Mouse (Mus musculus): ENCODE measurements around the gene Cog7.

The Cog7 gene

GRCm38 (mm10) chr7:121954891-121955669, 26.4 kb downstream of the Cog7 start:
- in situ Hi-C loops (cut with MboI, MseI), result no loop called here

DNA sequence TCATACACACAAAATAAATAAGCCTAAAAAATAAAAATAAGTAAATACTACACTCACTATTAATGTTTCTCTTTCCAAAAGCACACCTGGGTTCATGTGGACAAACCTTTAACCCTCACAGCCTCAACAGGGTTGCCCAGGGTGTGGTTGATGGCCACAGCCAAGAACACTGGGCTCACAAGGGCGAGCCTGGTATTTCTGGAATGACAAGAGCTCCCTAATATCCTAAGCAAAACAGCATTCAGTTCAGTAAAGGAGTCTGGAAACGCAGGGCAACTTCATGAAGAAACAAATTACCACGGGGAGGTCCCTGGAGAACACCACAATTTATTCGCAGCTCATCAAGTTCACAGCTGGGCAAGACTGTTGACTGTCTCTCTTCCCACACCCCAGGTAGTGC, 34.0 kb downstream of the Cog7 start:
- in situ Hi-C loops (cut with MboI, MseI), result no loop called here

DNA sequence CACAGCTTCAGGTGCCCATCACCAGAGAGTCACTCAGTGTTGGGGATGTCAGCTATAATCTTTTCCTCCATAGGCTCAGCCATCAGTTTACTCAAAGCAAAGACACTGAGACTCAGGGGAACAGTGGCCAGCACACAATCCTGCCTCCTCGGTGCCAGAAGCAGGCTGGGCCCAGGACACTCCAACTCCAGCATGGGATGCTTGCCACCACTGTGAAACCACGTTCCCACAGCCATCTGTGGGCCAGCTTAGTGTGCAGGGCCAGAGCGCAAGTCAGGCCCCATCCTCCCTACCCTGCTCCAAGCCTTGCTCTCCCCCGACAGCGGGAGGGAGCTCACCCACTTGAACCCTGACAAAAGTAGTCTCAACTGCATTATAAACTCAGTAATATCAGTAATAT, 35.3 kb downstream of the Cog7 start:
- in situ Hi-C loops (cut with MboI, MseI), result no loop called here

DNA sequence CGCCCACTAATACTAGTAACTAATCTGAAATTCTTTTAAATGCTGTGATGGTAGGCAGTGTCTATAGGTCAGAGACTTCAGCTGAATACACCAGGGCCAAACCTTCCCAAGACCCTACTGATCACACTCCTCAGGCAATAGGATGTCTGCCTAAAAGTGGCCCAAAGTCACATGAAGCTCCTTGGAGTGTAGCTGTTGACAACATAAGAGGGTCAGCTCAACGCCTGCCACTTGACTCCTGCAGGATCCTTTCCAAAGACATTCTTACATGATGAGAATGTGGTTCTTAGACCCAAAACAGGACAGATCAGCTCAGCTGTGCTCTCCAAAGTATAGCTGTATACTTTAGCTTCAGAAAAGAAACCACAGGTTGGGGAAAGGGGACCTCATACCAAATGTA, 39.1 kb downstream of the Cog7 start:
- in situ Hi-C loops (cut with MboI, MseI), result no loop called here

DNA sequence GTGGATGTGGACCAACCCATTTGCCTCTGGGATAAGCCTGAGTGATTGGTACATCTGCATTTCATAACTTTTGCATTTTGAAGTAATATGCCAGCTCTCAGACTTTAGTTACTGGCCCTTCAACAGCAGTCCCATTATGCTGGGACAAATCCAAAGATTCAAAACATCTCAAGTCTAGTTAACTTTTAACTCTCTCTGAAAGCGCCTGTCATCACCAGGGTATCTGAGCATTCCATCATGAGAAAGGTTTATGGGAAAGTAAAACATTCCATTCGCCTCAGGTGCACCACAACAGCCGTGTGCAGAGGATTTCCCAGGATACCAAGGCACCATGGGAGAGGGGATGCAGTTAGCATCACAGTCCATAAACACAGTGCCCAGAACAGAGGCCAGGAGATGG, 39.9 kb downstream of the Cog7 start:
- in situ Hi-C loops (cut with MboI, MseI), result no loop called here

DNA sequence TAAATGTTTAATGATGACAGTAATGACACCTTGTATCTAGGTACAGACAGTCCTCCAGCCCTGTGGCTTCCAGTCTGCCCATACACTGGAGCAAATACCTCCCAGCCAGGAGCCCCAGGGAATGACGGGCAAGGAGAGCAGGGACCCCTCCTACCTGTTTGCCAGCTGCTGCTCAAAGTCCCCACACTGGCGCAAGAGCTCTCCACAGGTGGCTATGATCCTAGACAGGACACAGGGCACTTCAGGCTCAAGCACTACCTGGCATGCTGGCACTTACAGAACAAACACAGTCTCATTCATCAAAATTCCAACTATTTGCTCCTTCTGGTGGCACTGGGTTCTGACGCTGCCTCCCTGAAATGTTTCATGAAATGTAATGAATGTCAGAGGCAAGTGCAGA, 40.5 kb downstream of the Cog7 start:
- in situ Hi-C loops (cut with MboI, MseI), result no loop called here

GRCm38 (mm10) chr7:121939729-121940128, 41.8 kb downstream of the Cog7 start:
- in situ Hi-C loops (cut with MboI, MseI), result no loop called here

GRCm38 (mm10) chr7:121939244-121939643, 42.3 kb downstream of the Cog7 start:
- in situ Hi-C loops (cut with MboI, MseI), result no loop called here

DNA sequence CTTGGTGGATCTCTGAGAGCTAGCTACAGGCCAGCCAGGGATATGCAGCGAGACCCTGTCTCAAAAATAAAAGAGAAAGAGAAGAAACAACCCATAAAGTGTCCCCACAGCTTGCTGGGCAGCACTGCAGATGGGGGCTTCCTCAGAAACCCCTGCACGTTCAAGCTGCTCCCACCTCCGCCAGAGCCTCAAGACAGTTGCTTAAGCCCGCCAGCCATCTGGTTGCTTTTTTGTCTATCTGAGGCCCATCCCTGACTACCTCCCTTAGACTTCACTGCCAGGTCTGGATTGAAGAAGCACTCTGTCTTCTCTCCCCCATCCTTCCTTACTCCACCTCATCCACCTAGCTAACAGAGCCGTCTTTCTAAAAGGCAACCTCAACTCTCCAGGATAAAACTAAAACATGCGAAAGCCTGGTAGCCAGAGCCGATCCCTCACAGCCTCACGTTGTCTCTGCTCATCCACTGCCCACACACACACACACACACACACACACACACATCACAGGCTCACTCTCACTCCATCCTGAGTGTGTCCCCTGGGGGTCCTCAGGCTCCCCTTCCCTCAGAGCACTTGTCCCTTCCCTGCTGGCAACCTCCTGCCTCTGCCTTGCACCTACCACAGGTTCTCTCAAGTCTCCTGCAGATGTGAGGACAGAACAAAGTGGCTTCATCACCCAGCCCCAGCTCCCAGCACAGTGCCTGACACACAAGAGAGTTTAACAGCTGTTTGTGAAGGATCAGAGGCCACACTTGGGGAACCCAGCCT, 43.2 kb downstream of the Cog7 start:
- in situ Hi-C loops (cut with MboI, MseI), result no loop called here

GRCm38 (mm10) chr7:121936861-121937630, 44.5 kb downstream of the Cog7 start:
- in situ Hi-C loops (cut with MboI, MseI), result no loop called here

DNA sequence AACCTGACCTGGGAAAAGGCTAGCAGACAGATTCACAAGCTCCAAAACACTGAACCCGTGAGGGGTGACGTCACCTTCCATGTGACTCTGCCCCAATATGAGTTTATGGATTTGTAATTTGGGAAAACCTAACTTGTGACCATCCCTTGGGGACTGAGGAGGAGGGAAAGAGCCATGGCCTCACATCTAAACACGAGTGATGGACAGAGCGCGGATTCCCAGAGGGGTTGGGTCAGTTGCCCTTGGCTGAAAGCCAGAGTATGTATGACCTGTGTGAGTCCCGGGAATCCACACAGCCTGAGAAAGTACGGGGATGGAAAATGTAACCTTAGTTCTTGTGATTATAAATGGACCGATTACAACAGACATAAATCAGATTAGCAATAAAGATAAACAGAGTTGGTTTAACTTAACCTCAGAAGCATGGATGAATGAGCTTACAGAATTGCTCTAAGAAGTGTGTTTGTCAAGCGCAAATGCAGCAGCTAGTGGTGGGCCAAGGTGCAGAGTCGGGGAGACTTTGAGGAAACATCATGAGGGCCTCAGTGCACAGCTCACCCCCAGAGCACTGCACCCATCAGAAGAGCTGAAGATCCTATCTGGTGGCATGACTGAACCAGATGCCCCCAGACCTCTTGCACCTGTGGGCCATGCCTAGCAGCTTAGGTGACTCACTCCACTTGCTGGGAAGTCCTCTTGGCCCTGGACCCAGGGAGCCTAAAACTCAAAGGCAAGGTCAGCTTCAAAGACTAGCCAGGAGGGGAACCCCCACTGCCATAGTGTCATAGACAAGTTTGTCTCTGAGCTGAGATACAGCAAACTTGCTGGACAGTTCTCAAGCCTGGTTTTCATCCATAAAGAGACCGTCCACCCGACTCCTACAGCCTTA, 45.4 kb downstream of the Cog7 start:
- in situ Hi-C loops (cut with MboI, MseI), result no loop called here

DNA sequence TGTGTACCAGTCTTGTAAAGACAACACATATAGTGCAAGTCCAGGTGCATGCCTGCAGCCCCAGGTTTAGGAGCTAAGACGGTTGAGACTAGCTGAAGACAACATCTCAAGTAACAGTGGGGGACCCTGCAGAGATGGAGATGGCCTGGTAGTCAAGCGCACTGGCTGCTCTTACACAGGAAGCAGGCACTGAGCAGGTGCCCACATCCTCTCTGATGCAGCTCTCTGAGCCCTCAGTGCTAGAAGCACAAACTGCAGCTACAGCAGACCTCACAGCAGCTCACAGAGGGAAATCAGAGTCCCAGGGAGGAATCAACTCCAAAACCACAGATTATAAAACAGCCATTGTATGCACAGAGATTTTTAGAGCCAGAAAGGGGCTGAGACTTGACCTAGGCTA, 47.2 kb downstream of the Cog7 start:
- in situ Hi-C loops (cut with MboI, MseI), result no loop called here

GRCm38 (mm10) chr7:121933675-121934074, 47.8 kb downstream of the Cog7 start:
- in situ Hi-C loops (cut with MboI, MseI), result no loop called here

GRCm38 (mm10) chr7:121931246-121931645, 50.3 kb downstream of the Cog7 start:
- in situ Hi-C loops (cut with MboI, MseI), result no loop called here

DNA sequence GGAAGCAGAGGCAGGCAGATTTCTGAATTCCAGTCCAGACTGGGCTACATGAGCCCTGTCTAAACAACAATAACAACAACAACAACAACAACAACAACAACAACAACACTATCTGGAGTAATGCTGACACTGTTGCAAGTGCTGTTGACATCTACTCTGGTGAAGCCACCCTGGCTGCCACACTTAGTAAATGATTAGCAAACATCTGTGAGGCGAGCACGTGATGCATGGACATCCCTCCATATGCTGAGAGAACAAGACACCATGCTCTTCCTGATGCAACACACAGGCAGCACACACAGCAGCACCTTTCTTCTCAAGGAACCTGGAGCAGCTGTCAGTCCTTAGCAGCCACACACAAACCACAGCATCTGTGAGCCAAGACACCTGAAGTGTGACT, 53.6 kb downstream of the Cog7 start:
- in situ Hi-C loops (cut with MboI, MseI), result no loop called here

GRCm38 (mm10) chr7:121924361-121924760, 57.1 kb downstream of the Cog7 start:
- in situ Hi-C loops (cut with MboI, MseI), result no loop called here

DNA sequence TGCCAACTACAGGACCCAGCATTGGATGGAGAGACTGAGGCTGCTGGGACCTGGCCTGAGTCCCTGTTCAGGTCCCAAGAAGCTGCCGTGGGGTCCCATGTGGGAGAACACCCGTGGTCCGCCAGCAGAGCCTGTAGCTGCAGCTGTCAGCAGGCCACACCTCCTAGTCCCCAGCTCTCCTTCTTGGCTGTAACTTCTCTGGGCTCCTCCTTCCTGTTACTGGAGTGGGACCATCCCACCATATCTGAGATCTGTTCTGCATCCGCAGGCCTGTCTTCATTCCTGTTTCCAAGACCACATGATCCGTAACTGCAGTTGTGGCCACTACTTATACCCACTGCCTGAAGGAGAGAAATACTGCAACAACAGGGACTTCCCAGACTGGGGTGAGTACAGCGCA, 67.6 kb downstream of the Cog7 start:
- in situ Hi-C loops (cut with MboI, MseI), result no loop called here

DNA sequence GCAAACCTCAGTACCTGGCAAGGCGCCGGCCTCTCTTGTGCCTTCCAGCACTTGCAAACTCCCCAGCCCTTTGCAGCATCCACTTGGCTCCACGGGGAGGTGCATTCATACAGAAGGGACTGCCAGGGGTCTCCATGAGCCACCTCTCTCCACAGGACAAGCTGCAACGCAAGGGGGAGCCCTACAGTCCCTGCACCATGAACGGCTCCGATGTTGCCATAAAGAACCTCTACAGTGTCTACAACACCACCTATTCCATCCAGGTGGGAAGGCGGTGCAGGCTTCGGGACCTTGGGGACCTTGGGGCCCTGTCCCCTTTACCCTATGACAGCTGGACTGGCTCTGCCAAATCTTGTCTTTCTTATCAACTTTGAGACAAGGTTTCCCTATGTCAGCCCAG, 69.3 kb downstream of the Cog7 start:
- in situ Hi-C loops (cut with MboI, MseI), result no loop called here

DNA sequence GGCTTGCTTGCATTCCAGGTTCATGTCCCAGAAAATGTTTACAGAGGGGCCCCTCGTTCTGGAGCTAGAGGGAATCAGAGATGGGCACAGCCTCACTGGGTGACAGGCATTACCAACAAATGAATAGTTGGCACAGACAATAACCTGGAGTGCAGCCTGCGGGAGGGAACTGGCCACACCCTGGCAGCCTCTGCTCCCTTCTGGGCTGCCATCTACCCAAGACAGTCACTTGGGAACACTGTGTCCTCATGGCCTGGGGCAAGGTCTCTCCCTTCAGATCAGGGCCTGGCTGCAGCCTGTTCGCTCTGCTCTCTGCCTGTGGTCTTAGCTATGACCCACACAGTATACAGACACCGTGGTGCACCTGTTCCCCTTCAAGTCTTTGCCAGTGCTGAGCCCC, 74.6 kb downstream of the Cog7 start:
- in situ Hi-C loops (cut with MboI, MseI), result no loop called here

DNA sequence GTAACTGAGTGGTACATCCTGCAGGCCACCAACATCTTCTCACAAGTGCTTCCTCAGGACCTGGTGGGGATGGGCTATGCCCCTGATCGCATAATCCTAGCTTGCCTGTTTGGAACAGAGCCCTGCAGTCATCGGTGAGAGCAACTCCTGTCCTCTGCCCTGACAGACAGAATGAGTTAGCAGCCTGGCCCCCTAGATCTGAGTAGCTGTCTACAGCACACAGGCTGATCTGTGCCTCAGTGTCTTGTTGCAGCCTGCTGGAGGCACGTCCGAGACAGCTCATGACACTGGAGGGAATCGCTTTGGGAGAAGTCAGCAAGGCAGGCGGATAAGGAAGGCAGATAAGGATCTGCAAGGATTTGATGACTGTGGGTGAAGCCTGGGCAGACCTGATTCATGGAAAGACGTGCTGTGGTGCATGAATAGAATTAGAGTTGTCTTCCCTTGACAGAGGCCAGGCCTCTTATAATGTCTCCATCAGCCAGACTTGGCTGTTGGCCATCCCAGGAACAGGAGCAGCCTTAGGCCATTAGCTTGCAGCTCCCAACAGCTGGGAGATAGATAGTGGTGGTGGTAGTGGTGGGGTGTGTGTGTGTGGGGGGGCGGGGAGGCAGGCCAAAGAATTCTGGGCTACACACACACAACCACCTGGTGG, 78.6 kb downstream of the Cog7 start:
- in situ Hi-C loops (cut with MboI, MseI), result no loop called here

- in situ Hi-C loops (cut with MboI, MseI), result no loop called here
Measured at GRCm38 (mm10) chr7:121899940-121900339, 81.6 kb downstream of the Cog7 start.

Measured in regulatory T cell (primary cell).